Mouse (Mus musculus) adrenal gland (tissue): ENCODE data around the gene Vmn1r165.
"Not testable (repeated sequence)": the region's sequence is repeated elsewhere in the genome, so short reads cannot be mapped to it uniquely, and the experiment has no call there.

Experiments
- intact Hi-C: fragments of 180-260 bp; cut with DNase I; formaldehyde crosslinking; loops from one replicate; pipeline ENCODE4 v1.15.1; 2025
- long read RNA-seq, 2 experiments: library from polyadenylated mRNA; unstranded; transcript quantifications; one replicate each; pipeline ENCODE4 v2.0.0; 2020; ENCODE audit warnings: borderline replicate concordance in 1 of 2; ENCODE audit not compliant: insufficient replicate concordance in 1 of 2

The Vmn1r165 gene
- long read RNA-seq, experiment 1: 0 reads
- long read RNA-seq, experiment 2: 0 reads

DNA sequence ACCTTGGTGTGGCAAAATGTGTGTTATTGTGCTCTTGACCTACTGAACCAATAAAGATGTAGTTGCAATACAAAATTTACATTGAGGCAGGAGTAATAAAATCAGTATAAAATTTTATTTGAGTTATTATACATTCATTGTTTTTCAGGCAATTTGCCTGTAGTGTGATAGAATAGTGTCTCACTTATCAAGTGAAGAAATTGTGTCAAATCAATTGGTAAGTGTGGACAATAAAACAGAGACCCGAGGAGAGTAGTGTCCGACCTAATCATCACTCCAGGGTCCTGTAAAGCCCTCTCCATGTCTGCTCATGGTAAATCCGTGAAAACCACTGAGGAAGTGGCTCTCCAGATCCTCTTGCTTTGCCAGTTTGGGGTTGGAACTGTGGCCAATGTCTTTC is at the start of gene Vmn1r165:
Gene Vmn1r165, plus strand, starts transcription at position 301 of the 400 bp plus-strand sequence.
- intact Hi-C loops: not testable (repeated sequence)

DNA sequence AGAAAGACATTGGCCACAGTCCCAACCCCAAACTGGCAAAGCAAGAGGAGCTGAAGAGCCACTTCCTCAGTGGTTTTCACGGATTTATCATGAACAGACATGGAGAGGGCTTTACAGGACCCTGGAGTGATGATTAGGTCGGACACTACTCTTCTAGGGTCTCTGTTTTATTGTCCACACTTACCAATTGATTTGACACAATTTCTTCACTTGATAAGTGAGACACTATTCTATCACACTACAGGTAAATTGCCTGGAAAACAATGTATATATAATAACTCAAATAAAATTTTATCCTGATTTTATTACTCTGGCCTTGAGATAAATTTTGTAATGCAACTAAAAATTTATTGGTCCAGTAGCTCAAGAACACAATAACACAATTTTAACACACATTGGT is 34.5 kb downstream of the Vmn1r165 start, which contains the start of gene Vmn1r166:
Gene Vmn1r166, minus strand, starts transcription at position 101 of the 400 bp plus-strand sequence.
- intact Hi-C loops: not testable (repeated sequence)
